Mouse (Mus musculus): ENCODE data around the gene Kif2a. TPM values are rescaled to one million over a fixed set of nuclear protein-coding genes. Genes with fewer than 3 reads are reported as not detected.
"Not testable (repeated sequence)": the region's sequence is repeated elsewhere in the genome, so short reads cannot be mapped to it uniquely, and the experiment has no call there.

Gene Kif2a
- polyA plus RNA-seq, 1 experiment from 2014 or later: 20.2 TPM

DNA sequence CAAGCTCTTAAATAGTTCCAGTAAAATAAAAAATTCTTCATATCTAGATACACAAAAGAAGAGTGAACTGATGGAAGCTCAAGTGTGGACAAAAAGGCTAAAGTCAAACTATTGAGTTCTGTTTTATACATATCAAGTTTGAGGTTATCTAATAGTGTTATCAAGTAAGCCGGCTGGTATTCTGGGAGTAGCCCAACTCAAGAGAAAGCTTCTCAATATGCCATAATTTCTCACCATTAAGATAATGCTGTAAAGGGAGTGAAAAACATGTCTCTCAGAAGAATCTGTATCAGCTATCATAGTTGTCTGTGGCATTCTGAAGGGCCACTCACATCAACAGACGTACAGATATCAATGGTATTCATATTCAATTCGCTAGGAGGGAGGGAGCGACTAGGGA, 13.8 kb downstream of the Kif2a start:
- H3K9me3 ChIP-seq: no peaks in the 10 kb centered on the region
- no peaks in the 10 kb centered on the region for H3K36me3 ChIP-seq
- H3K27me3 ChIP-seq: no peaks in the 10 kb centered on the region
- no peak overlapping the region for H3K4me3 ChIP-seq
- H3K4me2 ChIP-seq (replicated peaks): no peak overlapping the region
- 91% methylated on average over 4 of the region's 4 CpGs for WGBS
- peaks cover 3% of the 10 kb centered on the region; the same call in 1 of the 2 replicates for H3K4me1 ChIP-seq
- no peak for ATAC-seq (ENCODE audit: low FRiP score, low read depth)
- no peak overlapping the region for H3K27ac ChIP-seq
- H3K9ac ChIP-seq: no peak overlapping the region

DNA sequence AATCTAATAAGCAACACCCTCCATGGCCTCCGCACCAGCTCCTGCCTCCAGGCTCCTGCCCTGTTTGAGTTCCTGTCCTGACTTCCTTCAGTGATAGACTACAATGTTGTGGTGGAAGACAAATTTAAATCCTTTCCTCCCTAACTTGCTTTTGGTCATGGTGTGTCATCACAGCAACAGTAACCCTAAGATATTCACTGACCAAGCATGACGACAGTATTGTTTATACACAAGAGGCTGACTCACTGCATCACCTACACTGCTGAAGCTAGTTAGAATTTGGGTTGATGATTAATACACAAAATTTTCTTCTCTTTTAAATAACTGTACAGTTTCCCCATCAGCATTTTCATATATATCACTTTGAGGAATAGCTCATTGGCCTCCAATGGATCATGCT, 18.7 kb downstream of the Kif2a start:
- Histone ChIP-seq H3K27ac (no peak overlapping the region), H3K27me3 (no peaks in the 10 kb centered on the region), H3K9ac (no peak overlapping the region), H3K4me2 (replicated peaks) (no peak overlapping the region), H3K4me1 (peaks cover 3% of the 10 kb centered on the region; the same call in 1 of the 2 replicates), H3K9me3 (no peaks in the 10 kb centered on the region), H3K4me3 (no peak overlapping the region), H3K36me3 (no peaks in the 10 kb centered on the region)
- no peak for ATAC-seq (ENCODE audit: low FRiP score, low read depth)
- 92% methylated on average over 2 of the region's 2 CpGs for WGBS

DNA sequence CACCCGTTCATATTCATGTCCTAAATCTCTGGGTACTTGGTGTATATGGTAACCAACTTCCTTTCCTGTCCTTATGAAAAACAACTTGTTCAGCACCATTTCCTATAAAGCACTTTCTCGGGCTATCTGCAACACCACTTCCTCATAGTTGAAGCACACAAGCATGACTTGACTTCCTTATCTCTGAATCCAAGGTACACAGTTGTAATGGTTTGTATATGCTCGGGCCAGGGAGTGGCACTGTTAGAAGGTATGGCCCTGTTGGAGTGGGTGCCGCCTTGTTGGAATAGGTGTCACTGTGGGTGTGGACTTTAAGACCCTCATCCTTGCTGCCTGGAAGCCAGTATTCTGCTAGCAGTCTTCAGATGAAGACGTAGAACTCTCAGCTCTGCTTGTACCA, 23.3 kb downstream of the Kif2a start:
- 86% methylated on average over 5 of the region's 5 CpGs for WGBS
- no peak overlapping the region for H3K4me2 ChIP-seq (replicated peaks)
- no peak for ATAC-seq (ENCODE audit: low FRiP score, low read depth)

DNA sequence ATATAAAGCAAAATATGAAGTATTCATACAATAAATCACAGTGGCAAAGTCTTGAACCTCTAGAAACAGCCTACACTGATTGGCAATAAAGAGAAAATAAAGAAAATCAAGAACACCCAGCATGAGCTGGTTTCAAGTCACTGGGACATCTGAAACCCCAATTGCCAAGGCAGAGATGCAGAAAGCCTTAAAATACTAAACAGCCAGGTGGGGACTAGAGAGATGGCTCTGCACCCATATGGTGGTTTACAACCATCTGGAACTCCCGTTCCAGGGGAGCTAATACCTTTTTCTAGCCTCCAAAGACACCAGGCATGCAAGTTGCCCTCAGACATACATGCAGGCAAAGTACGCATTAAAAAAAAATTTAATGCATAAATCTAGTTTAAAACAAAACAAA, 23.9 kb downstream of the Kif2a start:
- 68% methylated on average over 2 of the region's 2 CpGs for WGBS
- no peaks in the 10 kb centered on the region for H3K4me1 ChIP-seq
- no peaks in the 10 kb centered on the region for H3K9me3 ChIP-seq
- H3K27me3 ChIP-seq: no peaks in the 10 kb centered on the region
- ATAC-seq (ENCODE audit: low FRiP score, low read depth): no peak
- no peak overlapping the region for H3K4me2 ChIP-seq (replicated peaks)
- H3K9ac ChIP-seq: no peak overlapping the region
- no peak overlapping the region for H3K27ac ChIP-seq
- H3K36me3 ChIP-seq: peaks cover 3% of the 10 kb centered on the region; the same call in 1 of the 2 replicates
- H3K4me3 ChIP-seq: no peak overlapping the region

More for the DNA sequence above, 23.3 kb downstream of the Kif2a start:
- H3K27me3 ChIP-seq: no peaks in the 10 kb centered on the region
- no peak overlapping the region for H3K27ac ChIP-seq
- no peaks in the 10 kb centered on the region for H3K9me3 ChIP-seq
- no peak overlapping the region for H3K4me3 ChIP-seq
- H3K36me3 ChIP-seq: no peaks in the 10 kb centered on the region
- H3K4me1 ChIP-seq: no peaks in the 10 kb centered on the region
- H3K9ac ChIP-seq: no peak overlapping the region

DNA sequence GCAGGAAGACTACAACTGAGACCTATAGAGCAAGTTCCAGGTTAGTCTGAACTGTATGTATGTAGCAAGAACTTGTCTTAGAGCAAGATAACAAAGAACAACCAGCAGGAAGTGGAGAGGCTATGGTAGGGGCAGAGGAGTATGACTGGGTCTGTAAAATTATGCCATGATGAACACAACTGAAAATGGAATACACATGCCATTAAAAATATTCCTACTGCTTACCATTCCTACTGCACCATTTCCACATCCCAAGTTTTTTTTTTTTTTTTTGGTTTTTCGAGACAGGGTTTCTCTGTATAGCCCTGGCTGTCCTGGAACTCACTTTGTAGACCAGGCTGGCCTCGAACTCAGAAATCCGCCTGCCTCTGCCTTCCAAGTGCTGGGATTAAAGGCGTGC, 24.4 kb downstream of the Kif2a start:
- not testable (repeated sequence) for H3K27ac ChIP-seq; H3K36me3 ChIP-seq; ATAC-seq (ENCODE audit: low FRiP score, low read depth); H3K27me3 ChIP-seq; H3K9ac ChIP-seq; H3K4me1 ChIP-seq; H3K9me3 ChIP-seq; H3K4me3 ChIP-seq; H3K4me2 ChIP-seq (replicated peaks)
- WGBS: 90% methylated on average over 4 of the region's 4 CpGs

DNA sequence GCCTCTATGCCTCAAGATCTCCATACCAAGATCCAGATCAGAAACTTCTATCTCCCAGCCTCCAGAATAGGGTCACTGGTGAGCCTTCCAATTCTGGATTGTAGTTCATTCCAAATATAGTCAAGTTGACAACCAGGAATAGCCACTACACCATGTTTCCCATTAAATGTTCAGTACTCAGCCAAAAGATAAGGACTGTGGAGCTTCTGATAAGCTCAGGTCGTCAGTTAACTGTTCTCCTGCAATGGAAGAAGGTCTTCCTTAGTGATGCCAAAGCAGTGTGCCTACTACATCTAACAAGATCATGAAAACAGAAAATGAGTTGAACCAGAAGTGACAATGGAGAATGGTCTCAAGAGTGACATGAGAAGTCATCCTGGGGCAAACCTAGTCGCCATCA, 25.0 kb downstream of the Kif2a start:
- Histone ChIP-seq H3K9ac (no peak overlapping the region), H3K4me2 (replicated peaks) (no peak overlapping the region), H3K9me3 (no peaks in the 10 kb centered on the region), H3K27me3 (no peaks in the 10 kb centered on the region), H3K27ac (no peak overlapping the region), H3K4me3 (no peak overlapping the region), H3K36me3 (peaks cover 11% of the 10 kb centered on the region), H3K4me1 (no peaks in the 10 kb centered on the region)
- no peak for ATAC-seq (ENCODE audit: low FRiP score, low read depth)
- 85% methylated on average over 2 of the region's 2 CpGs for WGBS

DNA sequence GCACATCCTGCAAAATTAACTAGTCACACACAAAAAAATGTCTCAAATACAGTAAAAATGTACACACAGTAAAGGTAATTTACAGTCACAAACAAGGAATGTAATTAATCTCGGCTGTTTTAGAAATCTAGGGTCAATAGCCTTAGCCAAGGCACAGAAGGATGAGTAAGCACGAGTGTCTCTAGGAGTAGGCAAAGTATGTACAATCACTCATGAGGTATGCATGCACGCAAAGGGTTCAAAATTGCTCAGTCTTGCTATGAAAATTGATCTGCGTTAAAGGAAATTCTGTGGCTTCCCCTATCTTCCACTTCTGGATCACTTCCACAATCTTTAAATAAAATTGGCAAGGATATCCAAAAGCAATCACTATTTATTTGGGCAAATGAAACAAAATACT, 60.4 kb downstream of the Kif2a start:
- Histone ChIP-seq H3K4me3 (no peak overlapping the region), H3K9me3 (no peaks in the 10 kb centered on the region), H3K9ac (no peak overlapping the region), H3K36me3 (peaks cover 57% of the 10 kb centered on the region), H3K27me3 (no peaks in the 10 kb centered on the region), H3K27ac (no peak overlapping the region), H3K4me2 (replicated peaks) (no peak overlapping the region), H3K4me1 (no peaks in the 10 kb centered on the region)
- 90% methylated on average over 4 of the region's 4 CpGs for WGBS
- ATAC-seq (ENCODE audit: low FRiP score, low read depth): no peak

DNA sequence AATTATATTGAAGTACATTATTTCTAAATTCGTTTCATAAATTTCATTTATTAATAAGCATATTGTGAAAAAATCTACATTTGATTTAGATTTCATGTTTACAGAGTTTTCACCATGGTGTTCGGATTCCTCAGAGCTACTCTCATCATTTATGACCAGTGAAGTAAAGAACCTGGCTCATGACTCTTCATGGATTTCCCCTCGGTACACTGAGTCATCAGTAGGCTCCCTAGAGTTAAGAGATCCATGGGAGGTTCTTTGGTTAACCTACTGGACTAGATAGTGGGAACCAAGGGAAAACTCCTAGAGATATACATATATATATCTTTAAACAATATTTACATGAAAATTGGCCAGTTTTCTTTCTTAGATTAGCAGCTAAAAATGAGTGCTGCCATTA, 61.4 kb downstream of the Kif2a start:
- Histone ChIP-seq H3K27ac (no peak overlapping the region), H3K9me3 (no peaks in the 10 kb centered on the region), H3K27me3 (no peaks in the 10 kb centered on the region), H3K9ac (no peak overlapping the region), H3K4me1 (no peaks in the 10 kb centered on the region), H3K4me3 (no peak overlapping the region), H3K4me2 (replicated peaks) (no peak overlapping the region), H3K36me3 (peaks cover 64% of the 10 kb centered on the region)
- WGBS: 90% methylated on average over 3 of the region's 3 CpGs
- ATAC-seq (ENCODE audit: low FRiP score, low read depth): no peak

DNA sequence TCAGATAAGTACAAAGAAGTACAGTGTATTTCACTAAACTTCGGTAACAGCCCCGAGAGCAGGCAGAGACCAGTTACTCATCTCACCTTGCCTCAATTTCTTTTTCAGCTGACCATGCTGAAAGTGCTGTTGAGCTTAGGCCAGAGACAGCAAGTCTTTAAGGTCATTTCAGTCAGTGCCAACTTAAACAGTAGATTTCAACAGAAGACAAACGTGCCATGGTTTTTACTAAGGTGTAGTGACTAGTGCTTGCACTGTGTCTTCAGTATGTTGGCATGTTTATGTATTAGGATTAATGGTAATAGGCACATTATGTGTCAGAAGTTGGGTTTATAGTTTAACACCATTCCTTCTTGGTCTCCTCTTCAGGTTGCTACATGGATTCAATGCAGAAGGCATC, 63.6 kb downstream of the Kif2a start:
- H3K4me2 ChIP-seq (replicated peaks): no peak overlapping the region
- H3K4me1 ChIP-seq: no peaks in the 10 kb centered on the region
- no peak overlapping the region for H3K27ac ChIP-seq
- no peaks in the 10 kb centered on the region for H3K27me3 ChIP-seq
- no peak for ATAC-seq (ENCODE audit: low FRiP score, low read depth)
- no peak overlapping the region for H3K4me3 ChIP-seq
- H3K36me3 ChIP-seq: peaks cover 66% of the 10 kb centered on the region
- no peak overlapping the region for H3K9ac ChIP-seq
- no peaks in the 10 kb centered on the region for H3K9me3 ChIP-seq
- WGBS: 83% methylated on average over 3 of the region's 3 CpGs

DNA sequence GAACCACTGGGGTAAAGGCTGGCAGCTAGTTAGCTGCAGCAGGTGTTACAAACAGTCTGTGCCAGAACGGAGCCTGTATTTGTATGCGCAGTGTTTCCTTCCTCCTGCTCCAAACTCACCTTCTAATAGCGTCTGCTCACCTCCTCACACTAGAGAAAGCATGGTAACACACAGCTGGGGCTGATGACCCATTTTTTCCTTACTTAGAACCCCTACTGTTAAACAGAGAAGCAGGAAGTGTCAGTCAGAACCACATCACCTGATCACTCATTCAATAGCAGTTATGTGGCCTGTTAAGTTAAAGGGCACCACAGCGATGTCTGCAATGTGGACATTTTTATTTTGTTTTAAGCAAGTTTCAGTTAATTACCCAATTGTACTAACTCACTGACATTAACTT, 64.4 kb downstream of the Kif2a start:
- H3K27ac ChIP-seq: no peak overlapping the region
- H3K9ac ChIP-seq: no peak overlapping the region
- no peaks in the 10 kb centered on the region for H3K9me3 ChIP-seq
- H3K4me3 ChIP-seq: no peak overlapping the region
- no peak overlapping the region for H3K4me2 ChIP-seq (replicated peaks)
- ATAC-seq (ENCODE audit: low FRiP score, low read depth): no peak
- H3K4me1 ChIP-seq: no peaks in the 10 kb centered on the region
- H3K36me3 ChIP-seq: peaks cover 65% of the 10 kb centered on the region
- 94% methylated on average over 4 of the region's 4 CpGs for WGBS
- no peaks in the 10 kb centered on the region for H3K27me3 ChIP-seq

DNA sequence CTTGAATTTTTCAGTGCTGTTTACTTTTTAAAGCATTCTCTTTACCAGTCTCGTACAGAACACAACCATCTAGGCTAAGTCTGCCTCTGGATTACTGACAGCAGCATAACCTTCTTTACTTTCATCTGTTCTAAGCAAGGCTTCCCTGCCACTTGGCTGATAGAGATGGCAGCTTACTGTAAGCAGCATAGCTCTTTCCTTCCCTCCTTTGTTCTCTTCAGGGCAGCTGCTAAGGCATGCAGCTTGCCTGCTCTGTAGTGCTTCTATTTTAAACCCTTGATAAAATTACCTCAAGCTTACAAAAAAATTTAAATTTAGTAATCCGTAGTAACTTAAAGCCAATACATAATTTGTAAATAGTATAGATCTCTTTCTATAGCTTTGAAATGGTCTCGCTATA, 67.0 kb downstream of the Kif2a start:
- WGBS: 85% methylated on average over 3 of the region's 3 CpGs
- no peaks in the 10 kb centered on the region for H3K27me3 ChIP-seq
- no peak overlapping the region for H3K4me2 ChIP-seq (replicated peaks)
- H3K4me1 ChIP-seq: no peaks in the 10 kb centered on the region
- H3K27ac ChIP-seq: no peak overlapping the region
- H3K9me3 ChIP-seq: no peaks in the 10 kb centered on the region
- peaks cover 73% of the 10 kb centered on the region for H3K36me3 ChIP-seq
- no peak overlapping the region for H3K4me3 ChIP-seq
- no peak overlapping the region for H3K9ac ChIP-seq
- no peak for ATAC-seq (ENCODE audit: low FRiP score, low read depth)

DNA sequence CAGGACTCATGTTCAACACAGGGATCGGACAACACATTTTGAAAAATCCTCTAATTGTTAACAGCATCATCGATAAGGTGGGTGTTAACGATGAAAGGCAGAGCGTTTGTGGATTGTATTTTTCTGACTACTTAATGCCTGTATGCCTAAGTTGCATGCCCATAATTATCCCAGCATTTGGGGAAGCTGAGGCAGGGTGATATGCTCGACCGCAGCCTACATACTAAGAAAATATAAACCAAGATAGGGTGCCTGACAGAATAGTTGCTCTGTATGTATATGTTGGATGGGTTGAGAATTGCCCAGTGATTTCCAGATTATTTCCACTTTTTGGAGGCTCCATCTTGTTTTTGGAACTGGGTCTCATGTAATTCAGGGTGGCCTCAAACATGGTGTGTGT, 74.3 kb downstream of the Kif2a start:
- Histone ChIP-seq H3K36me3 (peaks cover 33% of the 10 kb centered on the region), H3K4me1 (peaks cover 17% of the 10 kb centered on the region), H3K27ac (no peak overlapping the region), H3K4me2 (replicated peaks) (peak overlapping the region; percentile 78), H3K9me3 (no peaks in the 10 kb centered on the region), H3K27me3 (no peaks in the 10 kb centered on the region), H3K9ac (peak overlapping the region; percentile 93), H3K4me3 (peak overlapping the region; percentile 90)
- whole genome bisulfite sequencing: 3% methylated on average over 6 of the region's 6 CpGs
- ATAC-seq (ENCODE audit: low FRiP score, low read depth): no peak

DNA sequence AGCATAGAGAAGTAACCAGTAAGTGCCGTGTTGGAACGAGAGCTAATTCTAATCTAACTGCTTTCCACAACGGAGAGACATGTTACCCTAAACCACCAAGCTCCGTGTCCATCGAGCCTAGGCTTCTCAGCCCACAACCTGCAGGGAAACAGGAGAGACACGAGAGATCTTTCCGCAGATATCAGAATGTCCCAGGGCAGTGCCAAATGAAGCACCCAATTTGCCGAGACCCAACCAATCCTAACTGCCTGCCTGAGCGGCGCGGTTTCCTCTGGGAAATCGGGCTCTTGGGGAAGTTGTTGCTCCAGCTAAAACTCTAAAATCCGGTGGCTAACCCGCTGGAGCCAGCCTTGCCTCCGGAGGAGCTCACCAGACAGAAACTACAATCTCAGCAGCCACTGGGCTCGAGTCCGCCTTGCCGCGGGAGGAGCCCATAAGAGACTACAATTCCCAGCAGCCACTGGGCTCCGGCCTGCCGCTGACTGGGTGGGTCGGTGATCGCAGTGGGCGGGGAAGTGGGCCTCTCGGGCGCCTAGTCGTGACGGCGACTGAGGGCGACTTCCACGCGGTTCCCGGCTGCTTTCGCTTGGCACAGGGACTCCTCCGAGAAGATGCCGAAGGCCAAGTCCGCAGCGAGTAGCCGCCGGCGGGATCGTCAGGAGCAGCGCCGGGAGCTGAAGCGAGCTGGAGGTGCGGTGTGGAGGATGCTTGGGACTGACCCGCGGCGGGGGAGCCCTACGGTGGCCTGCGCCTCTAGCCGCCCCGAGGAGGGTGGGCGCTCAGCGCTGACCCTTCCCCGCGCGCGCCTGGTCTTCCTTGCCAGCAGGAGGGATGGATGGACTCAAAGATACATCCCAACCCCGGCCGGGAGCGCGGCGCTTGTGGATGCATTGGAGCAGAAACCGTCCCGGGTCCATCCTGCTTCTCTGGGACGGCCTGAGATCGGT, 75.1 kb downstream of the Kif2a start, which contains the start of gene Dimt1:
Gene Dimt1 (plus strand): TSS at position 534 of the 947 bp plus-strand sequence.
- H3K36me3 ChIP-seq: peaks cover 25% of the 10 kb centered on the region
- under 1% methylated on average over 64 of the region's 68 CpGs for WGBS
- H3K9me3 ChIP-seq: no peaks in the 10 kb centered on the region
- H3K27me3 ChIP-seq: no peaks in the 10 kb centered on the region
- peak within 1 kb of the TSS; percentile 90 for H3K4me3 ChIP-seq
- peak within 1 kb of the TSS; percentile 93 for H3K9ac ChIP-seq
- H3K4me2 ChIP-seq (replicated peaks): peak within 1 kb of the TSS; percentile 78
- peak within 1 kb of the TSS; percentile 63 for H3K27ac ChIP-seq
- ATAC-seq (ENCODE audit: low FRiP score, low read depth): peak; percentile 100
- H3K4me1 ChIP-seq: peaks cover 17% of the 10 kb centered on the region
